Mouse (Mus musculus): Measurements from ENCODE around the gene Chka. TPM values are rescaled to one million over a fixed set of nuclear protein-coding genes. Genes with fewer than 3 reads are reported as not detected.

Chka gene
- polyA plus RNA-seq, 1 experiment from 2014 or later, result 37.5 TPM

DNA sequence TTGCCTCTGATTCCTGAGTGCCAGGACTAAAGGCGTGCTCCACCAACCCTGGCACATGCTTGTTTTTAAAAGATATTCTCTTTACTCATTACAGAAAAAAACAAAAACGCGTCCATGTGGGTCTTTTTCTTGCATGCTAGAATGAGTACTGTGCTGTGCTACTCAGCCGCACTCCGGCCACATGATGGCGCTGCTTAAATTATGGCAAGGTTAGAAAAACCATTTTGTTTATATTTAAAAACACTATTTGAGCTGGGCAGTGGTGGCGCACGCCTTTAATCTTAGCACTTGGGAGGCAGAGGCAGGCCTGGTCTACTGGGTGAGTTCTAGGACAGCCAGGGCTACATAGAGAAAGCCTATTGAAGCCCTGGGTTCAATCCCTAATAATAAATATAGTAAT lies 38.6 kb downstream of the Chka start:
- 87% methylated on average over 8 of the region's 8 CpGs for WGBS
- Histone ChIP-seq H3K27me3 (replicated peaks; ENCODE audit: control insufficient read depth, insufficient read depth, low read length) (no peaks in the 10 kb centered on the region), H3K9me3 (ENCODE audit: control insufficient read depth, low read length) (no peaks in the 10 kb centered on the region), H3K4me1 (replicated peaks; ENCODE audit: control insufficient read depth, insufficient read depth, low read length) (no peaks in the 10 kb centered on the region), H3K4me2 (no peak overlapping the region), H3K36me3 (ENCODE audit: control insufficient read depth, insufficient read depth, low read length) (peaks cover 16% of the 10 kb centered on the region), H3K4me3 (ENCODE audit: low read depth, low read length) (no peak overlapping the region), H3K9ac (ENCODE audit: low read depth, low read length) (no peak overlapping the region), H3K27ac (ENCODE audit: low read depth, low read length) (no peak overlapping the region)
- no peak for ATAC-seq (replicated peaks; ENCODE audit: low FRiP score)
- DNase-seq (ENCODE audit: low spot score), result no peak

DNA sequence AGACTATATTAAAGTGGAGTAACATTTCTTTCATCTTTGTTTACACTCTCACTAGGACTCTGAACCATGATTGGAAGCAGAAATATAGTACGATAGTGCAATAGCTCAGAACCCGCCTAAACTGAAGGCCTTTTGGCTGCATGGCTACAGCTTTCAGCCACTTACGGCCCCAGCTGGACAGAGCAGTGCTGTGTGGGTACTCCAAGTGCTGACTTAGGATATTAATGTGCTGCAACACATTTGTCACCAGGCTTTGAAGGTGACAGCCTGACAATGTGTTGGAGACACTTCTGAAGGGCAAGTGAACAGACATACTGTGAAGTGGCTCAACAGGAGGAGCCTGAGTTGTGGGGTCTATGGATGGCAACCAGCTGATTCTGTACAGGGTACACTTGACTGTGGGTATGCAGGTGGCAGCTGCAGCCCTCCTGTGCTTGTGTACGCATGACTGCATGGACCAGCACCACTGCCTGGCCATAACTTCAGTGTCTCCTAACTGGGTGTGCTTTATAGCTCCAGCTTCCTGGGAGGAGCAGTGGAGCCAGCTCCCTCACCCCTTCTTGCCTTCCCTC lies 42.1 kb downstream of the Chka start:
- H3K4me1 ChIP-seq (replicated peaks; ENCODE audit: control insufficient read depth, insufficient read depth, low read length), result no peaks in the 10 kb centered on the region
- H3K4me2 ChIP-seq, result no peak overlapping the region
- H3K9me3 ChIP-seq (ENCODE audit: control insufficient read depth, low read length), result no peaks in the 10 kb centered on the region
- peaks cover 19% of the 10 kb centered on the region for H3K36me3 ChIP-seq (ENCODE audit: control insufficient read depth, insufficient read depth, low read length)
- no peak for DNase-seq (ENCODE audit: low spot score)
- ATAC-seq (replicated peaks; ENCODE audit: low FRiP score), result no peak
- WGBS, result 88% methylated on average over 4 of the region's 4 CpGs
- no peak overlapping the region for H3K27ac ChIP-seq (ENCODE audit: low read depth, low read length)
- no peaks in the 10 kb centered on the region for H3K27me3 ChIP-seq (replicated peaks; ENCODE audit: control insufficient read depth, insufficient read depth, low read length)
- H3K4me3 ChIP-seq (ENCODE audit: low read depth, low read length), result no peak overlapping the region
- no peak overlapping the region for H3K9ac ChIP-seq (ENCODE audit: low read depth, low read length)

DNA sequence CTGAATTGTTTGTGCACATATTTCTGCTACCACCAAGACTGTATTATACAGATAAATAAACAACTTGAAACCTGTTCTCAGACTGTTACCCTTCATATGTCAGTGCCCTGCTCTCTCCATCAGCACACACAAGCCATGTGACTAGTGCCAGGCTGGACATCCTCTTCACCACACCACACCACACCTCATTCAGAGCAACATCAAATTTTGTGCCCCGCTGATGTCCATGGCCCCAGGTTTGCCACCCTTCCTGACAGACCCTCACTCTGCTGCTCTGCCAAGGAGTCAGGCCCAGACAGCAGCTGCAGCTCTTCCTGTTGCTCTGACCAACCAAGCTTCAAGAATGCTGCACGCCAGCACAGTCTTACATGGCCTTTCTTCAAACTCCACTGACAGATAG lies 42.7 kb downstream of the Chka start:
- Histone ChIP-seq H3K27ac (ENCODE audit: low read depth, low read length) (no peak overlapping the region), H3K9ac (ENCODE audit: low read depth, low read length) (no peak overlapping the region), H3K36me3 (ENCODE audit: control insufficient read depth, insufficient read depth, low read length) (peaks cover 21% of the 10 kb centered on the region), H3K4me3 (ENCODE audit: low read depth, low read length) (no peak overlapping the region), H3K27me3 (replicated peaks; ENCODE audit: control insufficient read depth, insufficient read depth, low read length) (no peaks in the 10 kb centered on the region), H3K4me2 (no peak overlapping the region), H3K4me1 (replicated peaks; ENCODE audit: control insufficient read depth, insufficient read depth, low read length) (no peaks in the 10 kb centered on the region), H3K9me3 (ENCODE audit: control insufficient read depth, low read length) (no peaks in the 10 kb centered on the region)
- no peak for DNase-seq (ENCODE audit: low spot score)
- ATAC-seq (replicated peaks; ENCODE audit: low FRiP score), result no peak
- WGBS, result 88% methylated on average over 2 of the region's 2 CpGs

DNA sequence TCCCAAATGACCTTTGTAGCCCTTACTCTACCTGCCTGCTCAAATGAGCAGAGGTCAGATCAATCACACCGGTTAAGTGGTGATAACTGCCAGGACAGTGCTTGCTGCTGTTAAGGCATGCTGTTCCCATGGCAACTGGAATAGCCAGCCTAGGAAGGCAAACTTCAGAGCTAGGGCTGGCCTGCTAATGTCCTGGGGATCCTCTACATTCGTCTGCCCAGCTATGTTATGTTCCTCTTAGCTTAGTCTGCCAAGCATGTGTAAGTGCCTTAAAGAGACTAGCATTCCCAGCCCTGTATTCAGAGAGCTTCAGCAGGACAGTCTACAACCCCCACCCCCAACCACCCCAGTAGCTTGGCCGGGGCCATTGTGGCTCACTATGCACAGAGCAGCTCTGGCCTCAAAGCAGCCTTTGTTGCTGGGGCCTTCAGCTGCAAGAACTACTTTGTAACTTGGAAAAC lies 43.6 kb downstream of the Chka start:
- H3K27ac ChIP-seq (ENCODE audit: low read depth, low read length), result no peak overlapping the region
- DNase-seq (ENCODE audit: low spot score) (no peak), ATAC-seq (replicated peaks; ENCODE audit: low FRiP score) (peak; percentile 58)
- no peak overlapping the region for H3K4me3 ChIP-seq (ENCODE audit: low read depth, low read length)
- peaks cover 21% of the 10 kb centered on the region for H3K36me3 ChIP-seq (ENCODE audit: control insufficient read depth, insufficient read depth, low read length)
- H3K4me1 ChIP-seq (replicated peaks; ENCODE audit: control insufficient read depth, insufficient read depth, low read length), result no peaks in the 10 kb centered on the region
- H3K9ac ChIP-seq (ENCODE audit: low read depth, low read length), result no peak overlapping the region
- no peaks in the 10 kb centered on the region for H3K27me3 ChIP-seq (replicated peaks; ENCODE audit: control insufficient read depth, insufficient read depth, low read length)
- 54% methylated on average over 3 of the region's 3 CpGs for WGBS
- H3K4me2 ChIP-seq, result no peak overlapping the region
- H3K9me3 ChIP-seq (ENCODE audit: control insufficient read depth, low read length), result no peaks in the 10 kb centered on the region

GRCm38 (mm10) chr19:3896208-3896607 lies 44.6 kb downstream of the Chka start:
- Histone ChIP-seq H3K4me1 (replicated peaks; ENCODE audit: control insufficient read depth, insufficient read depth, low read length) (no peaks in the 10 kb centered on the region), H3K27ac (ENCODE audit: low read depth, low read length) (no peak overlapping the region), H3K9me3 (ENCODE audit: control insufficient read depth, low read length) (no peaks in the 10 kb centered on the region), H3K27me3 (replicated peaks; ENCODE audit: control insufficient read depth, insufficient read depth, low read length) (no peaks in the 10 kb centered on the region), H3K9ac (ENCODE audit: low read depth, low read length) (no peak overlapping the region), H3K4me2 (no peak overlapping the region), H3K36me3 (ENCODE audit: control insufficient read depth, insufficient read depth, low read length) (peaks cover 21% of the 10 kb centered on the region), H3K4me3 (ENCODE audit: low read depth, low read length) (no peak overlapping the region)
- WGBS, result 90% methylated on average over 10 of the region's 10 CpGs
- ATAC-seq (replicated peaks; ENCODE audit: low FRiP score) (no peak), DNase-seq (ENCODE audit: low spot score) (no peak)

GRCm38 (mm10) chr19:3897557-3897956 lies 46.0 kb downstream of the Chka start:
- ATAC-seq (replicated peaks; ENCODE audit: low FRiP score) (no peak), DNase-seq (ENCODE audit: low spot score) (no peak)
- Histone ChIP-seq H3K4me1 (replicated peaks; ENCODE audit: control insufficient read depth, insufficient read depth, low read length) (no peaks in the 10 kb centered on the region), H3K27ac (ENCODE audit: low read depth, low read length) (no peak overlapping the region), H3K4me2 (no peak overlapping the region), H3K4me3 (ENCODE audit: low read depth, low read length) (no peak overlapping the region), H3K27me3 (replicated peaks; ENCODE audit: control insufficient read depth, insufficient read depth, low read length) (no peaks in the 10 kb centered on the region), H3K9me3 (ENCODE audit: control insufficient read depth, low read length) (no peaks in the 10 kb centered on the region), H3K9ac (ENCODE audit: low read depth, low read length) (no peak overlapping the region), H3K36me3 (ENCODE audit: control insufficient read depth, insufficient read depth, low read length) (peaks cover 22% of the 10 kb centered on the region)
- 92% methylated on average over 5 of the region's 5 CpGs for WGBS

GRCm38 (mm10) chr19:3898952-3899351 lies 47.4 kb downstream of the Chka start:
- Histone ChIP-seq H3K4me2 (no peak overlapping the region), H3K9me3 (ENCODE audit: control insufficient read depth, low read length) (no peaks in the 10 kb centered on the region), H3K9ac (ENCODE audit: low read depth, low read length) (no peak overlapping the region), H3K4me3 (ENCODE audit: low read depth, low read length) (no peak overlapping the region), H3K27me3 (replicated peaks; ENCODE audit: control insufficient read depth, insufficient read depth, low read length) (no peaks in the 10 kb centered on the region), H3K4me1 (replicated peaks; ENCODE audit: control insufficient read depth, insufficient read depth, low read length) (peaks cover 4% of the 10 kb centered on the region; the same call in 1 of the 2 replicates), H3K36me3 (ENCODE audit: control insufficient read depth, insufficient read depth, low read length) (peaks cover 28% of the 10 kb centered on the region), H3K27ac (ENCODE audit: low read depth, low read length) (no peak overlapping the region)
- 87% methylated on average over 7 of the region's 7 CpGs for WGBS
- ATAC-seq (replicated peaks; ENCODE audit: low FRiP score), result no peak
- DNase-seq (ENCODE audit: low spot score), result no peak

DNA sequence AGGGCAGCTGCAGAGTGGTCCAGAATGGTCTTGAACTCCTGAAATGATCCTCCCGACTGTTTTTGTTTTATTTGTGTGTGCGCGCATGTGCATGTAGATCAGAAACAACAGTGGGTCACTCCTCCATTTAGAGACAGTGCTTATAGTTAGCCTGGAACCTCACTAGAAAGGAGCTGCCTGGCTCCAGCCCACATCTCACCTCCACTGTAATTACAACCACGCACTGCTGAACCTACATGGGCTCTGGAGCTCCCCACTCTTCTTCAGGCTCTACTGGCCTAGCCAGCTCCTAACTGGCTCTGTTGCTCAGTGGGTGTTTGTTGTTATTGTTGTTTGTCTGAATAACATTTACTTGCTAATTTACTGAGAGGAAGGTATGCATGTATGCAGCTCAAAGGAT lies 48.0 kb downstream of the Chka start:
- Histone ChIP-seq H3K9ac (ENCODE audit: low read depth, low read length) (no peak overlapping the region), H3K36me3 (ENCODE audit: control insufficient read depth, insufficient read depth, low read length) (peaks cover 30% of the 10 kb centered on the region), H3K4me1 (replicated peaks; ENCODE audit: control insufficient read depth, insufficient read depth, low read length) (peaks cover 11% of the 10 kb centered on the region), H3K27ac (ENCODE audit: low read depth, low read length) (no peak overlapping the region), H3K4me2 (no peak overlapping the region), H3K27me3 (replicated peaks; ENCODE audit: control insufficient read depth, insufficient read depth, low read length) (no peaks in the 10 kb centered on the region), H3K4me3 (ENCODE audit: low read depth, low read length) (no peak overlapping the region), H3K9me3 (ENCODE audit: control insufficient read depth, low read length) (no peaks in the 10 kb centered on the region)
- no peak for DNase-seq (ENCODE audit: low spot score)
- WGBS, result 92% methylated on average over 4 of the region's 4 CpGs
- ATAC-seq (replicated peaks; ENCODE audit: low FRiP score), result no peak

- Histone ChIP-seq H3K27ac (ENCODE audit: low read depth, low read length) (no peak overlapping the region), H3K27me3 (replicated peaks; ENCODE audit: control insufficient read depth, insufficient read depth, low read length) (no peaks in the 10 kb centered on the region), H3K4me3 (ENCODE audit: low read depth, low read length) (no peak overlapping the region), H3K4me1 (replicated peaks; ENCODE audit: control insufficient read depth, insufficient read depth, low read length) (peaks cover 37% of the 10 kb centered on the region), H3K9me3 (ENCODE audit: control insufficient read depth, low read length) (no peaks in the 10 kb centered on the region), H3K36me3 (ENCODE audit: control insufficient read depth, insufficient read depth, low read length) (peaks cover 24% of the 10 kb centered on the region), H3K4me2 (no peak overlapping the region), H3K9ac (ENCODE audit: low read depth, low read length) (no peak overlapping the region)
- DNase-seq (ENCODE audit: low spot score) (no peak), ATAC-seq (replicated peaks; ENCODE audit: low FRiP score) (no peak)
- 82% methylated on average over 12 of the region's 12 CpGs for WGBS
These were observed 51.4 kb downstream of the Chka start for GRCm38 (mm10) chr19:3902966-3903365.

Data from liver, embryonic 11.5 days (tissue).